Mouse (Mus musculus) megakaryocyte, embryonic 14.5 days (primary cell): ENCODE results near the gene Ppp1r16b. TPM values are rescaled to one million over a fixed set of nuclear protein-coding genes. Genes with fewer than 3 reads are reported as not detected.
A peak's percentile ranks its signal among the peaks of the same experiment; 100 is the strongest.
"Not testable (repeated sequence)": the region's sequence is repeated elsewhere in the genome, so short reads cannot be mapped to it uniquely, and the experiment has no call there.

Experiments used
- H3K27me3 ChIP-seq: replicated peaks from 2 replicates; pipeline ENCODE3; 2012; ENCODE audit warnings: inconsistent platforms
- H3K36me3 ChIP-seq: replicated peaks from 2 replicates; pipeline ENCODE3; 2012; ENCODE audit warnings: low read length, inconsistent platforms, mixed read lengths
- H3K4me1 ChIP-seq: 2 replicates; pipeline ENCODE4 v1.6.1; 2012; ENCODE audit warnings: inconsistent platforms
- H3K4me3 ChIP-seq: replicated peaks from 2 replicates; pipeline ENCODE3; 2012; ENCODE audit warnings: moderate library complexity, mild to moderate bottlenecking, inconsistent platforms
- H3K9me3 ChIP-seq: 2 replicates; pipeline ENCODE4 v1.6.1; 2012; ENCODE audit warnings: inconsistent platforms
- FLI1 ChIP-seq: IDR thresholded peaks from 2 replicates; pipeline ENCODE4 v1.6.1; 2012; ENCODE audit warnings: low read length, inconsistent platforms, mixed read lengths
- GATA1 ChIP-seq: IDR thresholded peaks from 3 replicates; pipeline ENCODE4 v1.6.1; 2012; ENCODE audit warnings: mixed read lengths, low read length, inconsistent platforms, borderline replicate concordance
- polyA plus RNA-seq: library from polyadenylated mRNA; stranded (reverse); fragments of >175 nt; gene quantifications from 2 replicates; pipeline ENCODE4 v1.2.3, GENCODE M21; 2012; ENCODE audit warnings: low replicate concordance; ENCODE audit not compliant: insufficient read depth

Ppp1r16b gene
- polyA plus RNA-seq, 1 experiment = 3.6 TPM

- Histone ChIP-seq H3K4me3 (peak overlapping the region; percentile 28), H3K4me1 (peaks cover 38% of the 10 kb centered on the region), H3K36me3 (no peaks in the 10 kb centered on the region), H3K27me3 (peaks cover 62% of the 10 kb centered on the region), H3K9me3 (peaks cover 11% of the 10 kb centered on the region)
- TF ChIP-seq FLI1 (no peak), GATA1 (no peak)
Measured at GRCm38 (mm10) chr2:158732521-158732920, 67.3 kb downstream of the Ppp1r16b start.

GRCm38 (mm10) chr2:158733136-158733535 is 67.9 kb downstream of the Ppp1r16b start:
- Histone ChIP-seq H3K4me1 (peaks cover 38% of the 10 kb centered on the region), H3K27me3 (peaks cover 59% of the 10 kb centered on the region), H3K9me3 (peaks cover 11% of the 10 kb centered on the region), H3K4me3 (no peak overlapping the region), H3K36me3 (no peaks in the 10 kb centered on the region)
- TF ChIP-seq FLI1 (no peak), GATA1 (no peak)

DNA sequence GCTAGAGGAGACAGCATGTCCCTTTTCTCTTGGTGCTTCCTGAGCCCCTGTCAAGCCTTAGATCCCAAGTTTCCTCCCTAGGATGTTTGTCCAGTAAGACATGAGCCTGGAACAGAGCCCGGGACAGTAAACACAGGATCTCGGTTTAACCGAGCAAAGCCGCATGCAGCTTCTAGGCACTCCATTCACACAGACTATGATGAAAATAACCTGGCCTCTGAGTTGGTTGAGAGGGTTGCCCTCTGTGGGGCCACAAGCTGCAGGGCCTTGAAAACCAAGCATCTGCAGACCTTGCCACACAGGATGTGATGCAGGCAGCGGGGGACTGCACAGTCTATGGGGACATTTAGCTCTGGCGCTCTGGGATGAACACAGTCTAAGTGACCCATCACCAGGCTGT is 68.7 kb downstream of the Ppp1r16b start:
- Histone ChIP-seq H3K4me1 (peaks cover 38% of the 10 kb centered on the region), H3K9me3 (peaks cover 11% of the 10 kb centered on the region), H3K36me3 (no peaks in the 10 kb centered on the region), H3K4me3 (no peak overlapping the region), H3K27me3 (peaks cover 63% of the 10 kb centered on the region)
- TF ChIP-seq FLI1 (no peak), GATA1 (no peak)

GRCm38 (mm10) chr2:158734500-158735152 is 69.4 kb downstream of the Ppp1r16b start:
- H3K27me3 ChIP-seq = peaks cover 64% of the 10 kb centered on the region
- TF ChIP-seq GATA1 = no peak
- TF ChIP-seq FLI1 = no peak
- H3K4me1 ChIP-seq = peaks cover 38% of the 10 kb centered on the region
- H3K9me3 ChIP-seq = peaks cover 11% of the 10 kb centered on the region
- H3K36me3 ChIP-seq = no peaks in the 10 kb centered on the region
- H3K4me3 ChIP-seq = no peak overlapping the region

DNA sequence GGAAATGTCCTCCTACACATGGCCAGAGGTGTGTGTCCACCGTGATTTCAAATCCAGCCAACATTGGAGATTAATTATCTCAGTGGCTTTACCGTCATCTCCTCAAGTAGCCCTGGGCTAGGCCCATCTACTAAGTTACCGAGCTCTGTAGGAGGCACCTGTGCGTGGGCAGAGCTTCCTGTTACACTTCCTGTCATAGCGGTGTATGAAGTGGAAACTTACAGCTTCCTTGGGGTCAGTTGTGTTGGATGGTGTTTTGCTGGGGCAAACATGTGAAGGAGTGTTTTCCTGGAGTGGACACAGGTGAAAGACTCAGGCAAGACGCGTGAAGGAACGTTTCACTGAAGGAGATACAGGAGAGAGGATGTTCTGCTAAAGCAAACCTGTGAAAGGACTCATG is 70.1 kb downstream of the Ppp1r16b start:
- no peak for TF ChIP-seq FLI1
- no peak for TF ChIP-seq GATA1
- Histone ChIP-seq H3K36me3 (no peaks in the 10 kb centered on the region), H3K4me1 (peaks cover 38% of the 10 kb centered on the region), H3K27me3 (peaks cover 60% of the 10 kb centered on the region), H3K4me3 (no peak overlapping the region), H3K9me3 (peaks cover 11% of the 10 kb centered on the region)

GRCm38 (mm10) chr2:158736247-158736646 is 71.0 kb downstream of the Ppp1r16b start:
- H3K9me3 ChIP-seq = peaks cover 11% of the 10 kb centered on the region
- H3K4me1 ChIP-seq = peaks cover 31% of the 10 kb centered on the region
- not testable (repeated sequence) for H3K4me3 ChIP-seq, H3K36me3 ChIP-seq
- H3K27me3 ChIP-seq = peaks cover 61% of the 10 kb centered on the region

DNA sequence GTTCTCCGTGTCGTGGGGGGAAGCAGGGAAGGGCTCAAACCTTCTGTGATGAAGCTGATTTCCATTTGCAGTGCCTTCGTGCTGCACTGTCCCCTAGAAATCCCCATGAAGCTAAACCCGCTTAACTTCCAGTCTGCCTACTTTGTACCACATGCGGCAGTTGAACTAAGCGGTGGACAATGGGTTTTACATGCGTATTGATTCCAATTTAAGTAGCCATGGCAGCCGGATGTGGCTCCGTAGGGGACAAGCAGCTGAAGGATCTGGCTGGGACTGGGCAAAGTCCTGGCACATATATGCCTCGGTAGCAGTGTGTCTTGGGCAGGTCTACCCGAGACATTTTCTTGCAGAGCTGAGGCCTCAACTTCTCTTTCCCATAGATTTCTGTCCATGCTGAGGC is 73.4 kb downstream of the Ppp1r16b start:
- TF ChIP-seq FLI1 = no peak
- Histone ChIP-seq H3K27me3 (peaks cover 52% of the 10 kb centered on the region), H3K4me1 (peaks cover 17% of the 10 kb centered on the region)

DNA sequence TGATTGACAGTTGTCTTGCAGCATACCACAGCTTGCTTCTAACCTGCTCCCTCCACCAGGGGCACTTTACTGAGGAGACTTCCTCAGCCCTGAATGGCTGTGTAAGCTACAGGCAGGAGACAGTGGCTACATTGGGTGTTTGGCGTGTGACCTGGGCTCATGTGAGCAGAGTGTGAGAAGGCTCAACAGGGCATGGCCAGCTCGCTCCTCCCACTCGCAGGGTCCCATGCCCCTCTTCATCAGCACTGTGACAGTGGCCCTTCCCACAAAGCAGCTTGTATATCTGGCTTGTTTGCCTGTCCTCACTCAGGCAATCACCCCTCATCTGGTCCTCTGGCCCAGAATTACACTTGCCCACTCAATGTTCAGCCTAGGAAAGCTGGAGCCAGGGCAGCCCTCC is 73.9 kb downstream of the Ppp1r16b start:
- no peak for TF ChIP-seq GATA1
- no peak for TF ChIP-seq FLI1
- Histone ChIP-seq H3K9me3 (peaks cover 20% of the 10 kb centered on the region), H3K36me3 (no peaks in the 10 kb centered on the region), H3K4me1 (peaks cover 12% of the 10 kb centered on the region), H3K4me3 (no peak overlapping the region), H3K27me3 (peaks cover 49% of the 10 kb centered on the region)

More for the DNA sequence above, 73.4 kb downstream of the Ppp1r16b start:
- Histone ChIP-seq H3K4me3 (no peak overlapping the region), H3K9me3 (peaks cover 20% of the 10 kb centered on the region), H3K36me3 (no peaks in the 10 kb centered on the region)

DNA sequence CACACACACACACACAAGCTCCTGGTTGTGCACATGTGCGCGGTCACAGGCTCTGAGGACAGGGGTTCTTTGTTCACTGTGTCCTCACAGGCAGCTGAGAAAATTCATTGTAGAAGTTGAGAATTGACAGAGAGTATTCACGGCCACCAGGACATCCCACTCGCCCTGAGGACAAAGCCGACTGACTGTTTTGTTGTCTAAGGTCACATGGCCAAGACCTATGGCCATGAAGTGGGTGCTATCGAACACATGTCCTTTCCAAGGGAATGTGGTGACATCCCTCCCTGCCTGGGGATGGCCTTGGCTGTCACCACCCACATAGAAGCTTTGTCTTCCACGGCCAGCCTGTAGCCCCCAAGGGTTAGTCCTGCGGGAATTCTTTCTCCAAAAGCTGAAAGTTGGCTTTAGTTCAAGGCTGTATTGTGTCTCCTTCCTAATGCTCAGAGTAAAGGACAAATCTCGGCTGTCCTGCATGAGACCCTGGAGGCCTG is 75.9 kb downstream of the Ppp1r16b start:
- H3K36me3 ChIP-seq = no peaks in the 10 kb centered on the region
- peaks cover 15% of the 10 kb centered on the region for H3K9me3 ChIP-seq
- H3K27me3 ChIP-seq = peaks cover 43% of the 10 kb centered on the region
- no peak for TF ChIP-seq GATA1
- no peak for TF ChIP-seq FLI1
- no peak overlapping the region for H3K4me3 ChIP-seq
- peaks cover 12% of the 10 kb centered on the region for H3K4me1 ChIP-seq

DNA sequence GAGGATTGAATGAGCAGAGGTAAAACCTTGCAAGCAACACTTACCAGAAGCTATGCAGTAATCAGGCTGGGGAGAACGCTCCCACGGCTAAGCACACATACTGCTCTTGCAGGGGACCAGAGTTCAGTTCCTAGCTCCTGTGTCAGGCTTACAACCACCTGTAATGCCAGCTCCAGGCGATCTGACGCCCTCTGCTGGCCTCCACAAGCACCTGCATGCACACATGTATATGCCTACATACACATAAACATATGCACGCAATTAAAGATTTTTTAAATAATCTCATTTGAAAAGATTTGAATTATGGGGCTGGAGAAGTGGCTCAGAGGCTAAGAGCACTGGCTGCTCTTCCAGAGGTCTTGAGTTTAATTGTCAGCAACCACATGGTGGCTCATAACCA is 77.2 kb downstream of the Ppp1r16b start:
- TF ChIP-seq GATA1 (no peak), FLI1 (no peak)
- Histone ChIP-seq H3K9me3 (peaks cover 9% of the 10 kb centered on the region), H3K4me1 (peaks cover 12% of the 10 kb centered on the region), H3K27me3 (peaks cover 49% of the 10 kb centered on the region), H3K36me3 (no peaks in the 10 kb centered on the region), H3K4me3 (no peak overlapping the region)

DNA sequence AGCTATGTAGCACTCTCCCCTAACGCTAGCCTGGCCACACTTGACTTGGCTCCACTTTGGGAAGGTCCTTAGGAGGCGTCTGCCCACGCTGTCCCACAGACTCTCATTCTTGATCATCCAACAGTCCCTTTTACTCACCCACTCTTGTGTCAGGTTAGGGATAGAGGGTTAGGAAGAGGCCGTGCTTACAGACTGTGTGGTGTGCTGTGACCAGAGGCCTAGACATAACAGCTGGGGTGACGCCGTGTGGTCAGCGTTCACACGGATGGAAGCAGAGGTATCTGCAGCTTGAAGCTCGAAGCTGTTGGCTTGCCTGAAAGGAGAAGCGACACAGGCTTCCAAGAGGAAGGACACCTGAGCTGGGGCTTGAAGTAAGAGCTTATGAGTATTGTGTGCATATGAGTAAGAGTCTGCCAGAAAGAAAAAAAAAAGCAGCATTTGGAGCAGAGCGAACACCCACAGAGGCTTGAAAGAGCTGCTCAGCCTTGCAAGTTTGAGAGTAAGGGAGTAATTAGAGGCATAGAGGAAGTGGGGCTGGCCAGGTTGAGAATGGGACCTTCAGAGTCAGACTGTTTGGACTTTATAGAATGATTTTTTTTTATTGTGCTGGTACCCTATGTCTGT is 78.4 kb downstream of the Ppp1r16b start:
- Histone ChIP-seq H3K9me3 (peaks cover 9% of the 10 kb centered on the region), H3K27me3 (peaks cover 49% of the 10 kb centered on the region), H3K36me3 (no peaks in the 10 kb centered on the region), H3K4me3 (no peak overlapping the region), H3K4me1 (peaks cover 12% of the 10 kb centered on the region)
- TF ChIP-seq GATA1 = no peak
- TF ChIP-seq FLI1 = no peak
